Mouse (Mus musculus) CD8-positive naive resting alpha-beta T cell, adult 2 months (primary cell): ENCODE measurements at regions not wholly inside any gene's neighbourhood (a gene's known extent, or its start where the extent isn't known, plus 50 kb on each side); places are given as distances from the start of the nearest gene placed in this dataset.

ENCODE experiments used
- DNase-seq, 2 experiments: peaks; one replicate each; pipeline ENCODE4 v3.0.0; 2022; ENCODE audit warnings: low read depth in 2 of 2, low spot score in 2 of 2

- no peak for DNase-seq
These were observed 175.9 kb upstream of the Lmcd1 start for GRCm38 (mm10) chr6:112097699-112098098.

- DNase-seq, result no peak
These were observed 164.9 kb upstream of the Lmcd1 start for GRCm38 (mm10) chr6:112108651-112109050.

GRCm38 (mm10) chr6:112119180-112119579 is 154.4 kb upstream of the Lmcd1 start:
- no peak for DNase-seq

GRCm38 (mm10) chr6:112133522-112133921 is 140.0 kb upstream of the Lmcd1 start:
- DNase-seq, result no peak

DNA sequence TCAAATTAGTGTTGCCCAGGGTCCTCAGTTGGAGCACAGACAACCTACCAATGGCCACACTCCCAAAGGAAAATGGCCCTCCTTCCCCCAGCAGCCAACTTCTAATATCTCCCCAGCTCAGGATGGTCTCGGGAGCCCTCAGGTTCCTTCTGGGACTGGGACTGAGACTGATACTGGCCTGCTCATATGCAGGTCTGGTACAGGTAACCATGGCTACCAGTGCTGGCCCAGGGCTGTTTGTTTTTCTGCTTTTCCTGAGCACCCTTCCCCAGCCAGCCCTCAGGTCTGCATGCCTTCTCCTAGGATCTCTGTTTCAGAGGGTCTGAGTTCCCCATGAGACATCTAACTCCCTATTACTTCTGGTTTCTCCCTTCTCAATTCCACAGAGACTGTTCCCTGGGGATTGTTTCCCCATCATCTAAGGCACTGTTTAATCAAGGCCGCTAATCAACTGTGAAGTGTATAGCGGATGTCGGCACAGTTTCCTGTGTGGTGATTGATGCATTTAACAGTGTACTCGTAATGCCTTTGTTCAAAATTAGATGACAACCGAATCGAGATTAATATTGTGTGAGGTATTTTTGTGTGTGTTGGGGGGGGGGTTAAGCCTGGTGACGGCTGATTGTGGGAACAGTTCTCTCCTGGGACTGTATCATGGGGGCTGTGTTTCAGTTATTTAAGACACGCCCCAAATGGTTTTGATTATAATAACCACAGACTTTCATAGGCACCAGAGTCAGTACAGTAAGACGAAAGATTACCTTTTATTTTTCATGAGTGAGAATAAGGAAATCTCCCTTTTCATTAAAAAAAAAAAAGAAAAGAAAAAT is 120.8 kb upstream of the Lmcd1 start:
- no peak for DNase-seq

DNA sequence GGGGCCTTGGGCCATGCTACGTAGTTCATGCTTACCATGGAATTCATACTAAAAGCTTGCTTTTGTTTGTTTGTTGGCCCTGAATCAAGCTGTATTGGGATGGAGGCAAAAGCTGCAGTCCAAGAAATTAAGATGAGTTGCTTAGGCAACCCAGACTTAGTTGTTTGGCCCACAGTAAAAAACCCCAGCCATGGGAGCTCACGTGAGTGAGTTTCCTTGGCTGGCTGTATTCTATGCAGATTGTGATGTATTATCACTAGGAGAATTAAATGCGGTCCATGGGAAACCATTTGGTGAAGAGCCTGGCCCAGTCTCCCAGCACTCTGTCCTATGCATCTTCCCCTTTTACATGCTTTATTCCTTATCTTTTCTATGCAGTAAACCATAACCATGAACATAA is 106.1 kb upstream of the Lmcd1 start:
- DNase-seq, result no peak

GRCm38 (mm10) chr6:112176344-112176743 is 97.2 kb upstream of the Lmcd1 start:
- DNase-seq, result no peak

GRCm38 (mm10) chr6:112187636-112188035 is 85.9 kb upstream of the Lmcd1 start:
- no peak for DNase-seq

DNA sequence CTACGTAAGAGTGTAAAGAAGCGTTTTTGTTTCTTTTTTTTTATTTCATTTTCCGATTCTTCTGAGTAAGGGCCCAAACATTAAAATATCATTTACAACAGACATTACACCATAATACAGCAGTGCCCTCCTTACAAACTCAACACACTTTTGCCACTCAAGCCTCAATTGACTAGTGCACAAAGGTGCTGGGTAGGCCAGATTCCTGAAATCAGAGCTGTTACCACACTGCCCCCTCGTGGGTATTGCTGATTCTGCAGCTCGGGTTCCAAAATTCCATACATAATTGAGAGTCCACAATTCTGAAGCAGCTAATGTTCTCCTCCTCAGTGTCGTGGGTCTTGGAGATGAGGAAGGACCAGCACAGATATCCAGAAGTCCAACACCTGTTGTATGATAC is 82.5 kb upstream of the Lmcd1 start:
- no peak for DNase-seq

DNA sequence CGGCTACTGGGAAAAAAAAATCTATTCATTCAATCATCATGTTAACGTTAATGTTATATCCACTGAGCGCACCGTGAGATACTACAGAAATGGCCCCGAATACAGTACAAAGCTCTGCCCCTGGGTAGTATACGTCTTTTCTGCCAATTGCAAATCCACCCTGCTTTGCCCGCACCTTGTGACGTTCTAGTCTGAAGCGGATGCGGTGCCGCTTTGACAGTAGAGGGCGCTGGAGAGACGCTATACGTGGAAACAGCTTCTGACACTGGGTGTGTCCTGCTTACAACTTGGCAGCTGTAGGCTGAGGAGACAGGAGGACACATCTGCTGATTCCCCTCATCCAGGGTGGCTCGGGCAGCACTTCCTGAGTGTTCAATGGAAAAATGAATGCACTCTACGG is 76.1 kb upstream of the Lmcd1 start:
- peak; percentile 46 to 68 for DNase-seq

DNA sequence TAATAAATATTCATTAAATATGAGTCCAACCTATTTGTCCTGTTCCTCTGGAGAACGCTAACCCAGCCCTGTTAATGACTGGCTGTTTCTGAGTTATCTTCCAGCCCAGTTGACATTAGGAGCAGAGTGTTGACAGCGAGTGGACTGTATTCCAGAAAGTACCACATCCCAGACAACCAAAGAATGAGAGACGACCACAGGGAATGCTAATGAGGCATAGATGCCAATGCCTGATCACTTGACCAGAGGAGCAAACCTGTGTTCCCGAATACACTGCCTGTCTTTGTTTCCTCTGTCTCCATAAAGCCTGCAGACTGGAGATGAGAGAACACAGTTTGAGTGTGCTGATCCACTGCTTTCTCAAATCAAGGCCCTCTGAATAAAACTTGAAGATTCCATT is 74.3 kb upstream of the Lmcd1 start:
- no peak for DNase-seq

GRCm38 (mm10) chr6:112202120-112202519 is 71.4 kb upstream of the Lmcd1 start:
- DNase-seq, result no peak

DNA sequence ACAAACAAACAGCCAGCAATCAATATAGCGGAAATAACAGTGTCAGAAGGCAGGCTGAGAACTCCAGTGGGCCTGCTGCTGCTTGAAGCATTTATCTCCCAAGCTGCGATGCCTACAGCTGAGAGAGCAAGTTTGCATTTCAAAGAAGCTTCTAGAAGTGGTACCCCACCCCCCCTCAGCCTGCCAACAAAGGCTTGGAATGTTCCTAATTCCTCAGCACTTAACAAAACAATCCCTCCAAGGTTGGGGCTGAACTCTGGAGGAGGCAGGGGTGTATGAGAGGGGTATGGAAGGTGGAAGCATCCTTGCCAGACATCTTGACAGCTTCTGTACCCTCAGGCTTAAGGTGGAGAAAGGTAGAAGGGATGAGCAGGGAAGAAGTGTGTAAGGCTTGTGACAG is 70.2 kb upstream of the Lmcd1 start:
- DNase-seq, result no peak

DNA sequence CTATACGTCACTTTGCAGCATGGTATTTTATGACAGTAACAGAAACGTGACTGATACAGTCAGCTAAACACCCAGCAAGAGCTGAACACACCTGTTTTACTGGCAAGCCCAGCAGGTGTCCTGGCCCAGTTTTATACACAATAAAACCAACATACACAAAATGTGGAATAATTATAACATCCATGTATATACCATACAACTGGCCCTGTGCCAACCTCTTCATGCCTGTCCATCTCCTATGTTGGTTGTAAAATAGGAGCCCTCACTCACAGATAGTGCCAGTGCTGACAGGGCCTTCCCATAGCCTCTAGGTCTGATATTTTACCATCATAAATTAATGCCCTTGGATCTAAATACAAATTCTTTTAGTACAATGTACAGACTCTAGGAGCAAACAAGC is 68.6 kb upstream of the Lmcd1 start:
- DNase-seq, result no peak

GRCm38 (mm10) chr6:112205420-112205995 is 68.0 kb upstream of the Lmcd1 start:
- DNase-seq, result no peak

- peak in 1 of 2 experiments; percentile 25 for DNase-seq
These were observed 66.3 kb upstream of the Lmcd1 start for GRCm38 (mm10) chr6:112207229-112207628.

DNA sequence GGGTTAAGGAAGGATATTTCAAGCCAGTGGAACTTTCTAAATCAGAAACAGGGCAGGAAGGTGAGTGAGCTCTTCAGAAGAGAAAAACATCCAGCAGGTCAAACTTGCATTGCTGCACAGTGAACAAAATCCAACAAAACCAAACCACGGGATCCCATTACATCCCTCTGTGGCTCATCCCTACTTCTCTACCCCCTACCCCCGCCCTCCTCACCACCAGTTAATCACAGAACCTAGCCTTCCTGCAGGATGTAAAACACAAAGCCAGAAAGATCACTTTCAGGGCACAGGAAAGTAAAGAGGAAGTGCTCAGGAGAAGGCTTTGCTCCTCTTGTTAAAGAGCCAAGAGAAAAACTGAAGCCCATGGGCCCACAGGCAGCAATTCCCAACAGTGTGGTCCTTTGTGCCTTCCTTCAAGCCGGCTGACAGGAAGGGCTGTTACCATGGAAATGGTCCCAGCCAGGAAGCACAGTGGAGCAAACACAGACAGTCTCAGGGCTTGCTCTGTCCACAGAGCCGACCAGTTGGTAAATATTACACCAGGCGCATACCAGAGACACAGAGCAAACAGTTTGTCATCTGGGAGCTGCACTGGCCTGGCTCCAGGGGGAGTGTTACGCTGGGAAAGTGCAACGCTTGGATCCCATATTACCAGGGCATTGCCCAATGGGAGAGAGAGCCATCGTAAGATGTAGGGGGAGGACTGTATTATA is 63.2 kb upstream of the Lmcd1 start:
- DNase-seq, result no peak

DNA sequence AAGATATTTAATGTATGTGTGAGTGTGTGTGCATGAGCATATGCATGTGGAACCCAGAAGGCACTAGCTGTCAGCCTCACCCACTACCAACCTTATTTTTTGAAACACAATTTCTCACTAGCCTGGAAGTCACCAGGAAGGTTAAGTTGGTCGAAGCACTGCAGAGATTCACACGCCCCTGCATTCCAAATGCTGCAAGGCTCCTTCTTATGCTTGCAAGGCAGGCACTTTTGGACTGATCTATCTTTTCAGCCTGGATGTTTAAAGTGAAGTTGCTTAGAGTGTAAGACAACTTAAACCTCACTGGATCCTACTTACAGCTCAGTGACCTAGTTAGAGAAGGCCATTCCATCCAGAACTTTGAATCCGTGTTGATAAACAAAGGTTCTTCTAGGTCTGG is 56.7 kb upstream of the Lmcd1 start:
- no peak for DNase-seq

DNA sequence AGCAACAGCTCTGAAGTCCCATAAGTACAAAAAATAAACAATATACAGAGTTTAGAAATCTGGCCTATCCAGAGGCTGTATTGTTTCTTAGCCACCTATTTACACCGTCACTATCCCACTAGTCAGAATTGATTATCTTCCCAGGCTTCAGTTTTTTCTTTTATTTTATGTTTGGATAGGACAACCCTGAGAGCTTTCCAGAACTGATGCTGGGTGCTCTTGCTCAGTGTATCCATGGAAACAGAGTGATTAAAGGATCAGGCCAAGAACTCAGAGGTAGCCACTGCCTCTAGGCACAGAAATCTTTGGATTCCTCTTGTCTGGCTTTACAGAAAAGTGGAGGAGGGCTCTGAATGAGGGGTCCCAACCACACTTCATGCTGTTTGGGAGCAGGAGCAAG is 55.3 kb upstream of the Lmcd1 start:
- DNase-seq, result no peak

DNA sequence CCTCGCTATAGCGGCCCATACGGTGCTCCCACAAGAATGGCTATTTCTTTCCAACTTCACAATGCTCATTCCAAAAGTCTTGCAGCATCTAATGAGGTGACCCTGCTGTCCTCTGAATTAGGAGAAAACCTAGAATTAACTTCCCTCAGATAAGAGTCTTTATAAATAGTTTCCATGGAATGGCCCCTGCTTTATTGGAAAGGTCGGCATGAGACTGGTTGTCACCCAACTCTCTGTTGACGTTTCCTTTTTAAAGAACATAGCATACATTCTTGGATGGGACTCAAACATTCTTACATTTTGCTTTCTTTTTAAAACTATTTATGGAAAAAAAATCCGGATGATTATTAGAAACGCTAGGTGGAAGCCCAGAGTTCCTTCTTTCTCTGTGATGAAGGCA is 53.9 kb upstream of the Lmcd1 start:
- DNase-seq, result no peak

DNA sequence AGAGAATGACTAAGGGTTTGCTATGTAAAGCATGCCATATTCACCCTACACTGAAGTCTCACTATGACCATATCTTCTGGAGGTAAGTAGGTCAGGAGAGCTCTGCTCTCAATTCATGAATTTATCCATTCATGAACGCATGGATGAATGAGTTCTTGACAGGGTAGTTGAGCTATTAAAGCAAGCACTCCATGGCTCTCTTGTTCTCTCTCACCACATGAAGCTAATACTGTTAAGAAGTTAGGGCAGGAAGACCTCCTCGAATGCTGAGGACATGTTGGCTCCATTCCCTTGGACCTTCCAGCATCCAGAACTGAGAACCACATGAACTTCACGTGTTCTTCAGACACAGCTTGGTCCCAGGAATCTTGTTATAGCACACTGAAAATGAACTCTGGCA is 53.4 kb upstream of the Lmcd1 start:
- DNase-seq, result no peak

GRCm38 (mm10) chr6:112221373-112221772 is 52.2 kb upstream of the Lmcd1 start:
- DNase-seq, result no peak
